Mouse (Mus musculus) common myeloid progenitor, adult 5-6 weeks (primary cell): ENCODE data around the gene Cpsf7. TPM values are rescaled to one million over a fixed set of nuclear protein-coding genes. Genes with fewer than 3 reads are reported as not detected.

Source experiments
- total RNA-seq: library from RNA; stranded (forward); fragments of 200-1000, 187-1606 nt; gene quantifications from 2 replicates; pipeline ENCODE4 v1.2.3, GENCODE M21; 2017

Cpsf7 gene
- total RNA-seq, 1 experiment from 2014 or later: 42.1 TPM

Other genes with a start within 250 kb of the Cpsf7 start
- gene Dagla, start 220.4 kb upstream of the Cpsf7 start, total RNA-seq: not detected in 2 replicates
- gene Syt7, start 136.2 kb upstream of the Cpsf7 start, total RNA-seq: not detected in 2 replicates
- gene Lrrc10b, start 67.8 kb upstream of the Cpsf7 start, total RNA-seq: not detected in 2 replicates
- not detected in 2 replicates for gene Ppp1r32, start 42.3 kb upstream of the Cpsf7 start, total RNA-seq
- 38.3 and 63.1 TPM in 2 replicates for gene Sdhaf2, start 876 bp downstream of the Cpsf7 start, total RNA-seq
- gene Tmem216, start 31.0 kb downstream of the Cpsf7 start, total RNA-seq: 17.3 and 30.5 TPM in 2 replicates
- gene Cyb561a3, start 51.9 kb downstream of the Cpsf7 start, total RNA-seq: 30.9 and 32.4 TPM in 2 replicates
- gene Tmem138, start 52.1 kb downstream of the Cpsf7 start, total RNA-seq: 6.0 and 15.9 TPM in 2 replicates
- 424 and 475 TPM in 2 replicates for gene Ddb1, start 80.1 kb downstream of the Cpsf7 start, total RNA-seq
- gene Tkfc, start 80.4 kb downstream of the Cpsf7 start, total RNA-seq: 3.5 and 7.3 TPM in 2 replicates
- gene Vwce, start 108.9 kb downstream of the Cpsf7 start, total RNA-seq: not detected in 2 replicates
- not detected in 2 replicates for gene Pga5, start 152.8 kb downstream of the Cpsf7 start, total RNA-seq
- 6.5 and 11.5 TPM in 2 replicates for gene Vps37c, start 163.5 kb downstream of the Cpsf7 start, total RNA-seq
- 0.53 TPM in 1 of 2 replicates, not detected in the other for gene Cd5, start 213.7 kb downstream of the Cpsf7 start, total RNA-seq